ENCODE assay signal across 13 mouse cellular contexts in genomic region chr16:49798790-49799189, GRCm38 (mm10). TPM values are rescaled to one million over a fixed set of nuclear protein-coding genes. Genes with fewer than 3 reads are reported as not detected.
DNase-seq lines count a peak whose midpoint lies in the region; ATAC-seq lines count a peak whose summit lies in the region.
"Had no signal": no experiment of that assay in that cellular context is flagged by ENCODE, and none has a peak within 500 bp of the region (broad histone marks: within the 10 kb centered on the region; RNA-seq: fewer than 3 reads in every experiment).

No protein-coding gene starts in this region.

- no peak for ATAC-seq in heart, embryonic 12.5 days (ENCODE audit: insufficient number of reproducible peaks, low FRiP score)
- ATAC-seq in lung, embryonic 16.5 days (ENCODE audit: low read depth): 0 out of 2 replicates have a peak, but pooled peaks have one; percentile 19
- ATAC-seq in megakaryocyte progenitor cell, adult 5-6 weeks (replicated peaks; ENCODE audit: poor library complexity): peak; percentile 6
- ATAC-seq: intestine, embryonic 15.5 days; Patski had no signal

- no peaks in the 10 kb centered on the region for H3K36me3 ChIP-seq in heart, embryonic 12.5 days
- no peaks in the 10 kb centered on the region for H3K36me3 ChIP-seq in lung, embryonic 16.5 days (ENCODE audit: control insufficient read depth, insufficient read depth, low read length)
- H3K36me3 ChIP-seq: intestine, embryonic 15.5 days; midbrain, embryonic 12.5 days had no signal

- peaks cover 13% of the 10 kb centered on the region for H3K4me1 ChIP-seq in heart, embryonic 12.5 days (replicated peaks)
- H3K4me1 ChIP-seq in lung, embryonic 16.5 days (replicated peaks; ENCODE audit: control insufficient read depth, insufficient read depth, low read length): peaks cover 8% of the 10 kb centered on the region
- H3K4me1 ChIP-seq: intestine, embryonic 15.5 days had no signal

- H3K9ac ChIP-seq in heart, embryonic 12.5 days: no peak overlapping the region
- H3K9ac ChIP-seq in lung, embryonic 16.5 days (ENCODE audit: low read length): no peak overlapping the region
- H3K9ac ChIP-seq: intestine, embryonic 15.5 days; midbrain, embryonic 12.5 days had no signal

- no peak overlapping the region for H3K4me2 ChIP-seq in heart, embryonic 12.5 days
- H3K4me2 ChIP-seq in lung, embryonic 16.5 days (ENCODE audit: low read depth, low read length): no peak overlapping the region
- H3K4me2 ChIP-seq: intestine, embryonic 15.5 days; midbrain, embryonic 12.5 days had no signal

- H3K4me3 ChIP-seq in heart, embryonic 12.5 days: no peak overlapping the region
- no peak overlapping the region for H3K4me3 ChIP-seq in lung, embryonic 16.5 days (ENCODE audit: low read length)
- H3K4me3 ChIP-seq: intestine, embryonic 15.5 days; midbrain, embryonic 12.5 days had no signal

- H3K27me3 ChIP-seq in heart, embryonic 12.5 days (replicated peaks): no peaks in the 10 kb centered on the region
- no peaks in the 10 kb centered on the region for H3K27me3 ChIP-seq in lung, embryonic 16.5 days (ENCODE audit: control insufficient read depth, insufficient read depth, low read depth, low read length)
- H3K27me3 ChIP-seq: intestine, embryonic 15.5 days; midbrain, embryonic 12.5 days; Patski had no signal

- H3K9me3 ChIP-seq in heart, embryonic 12.5 days (replicated peaks): no peaks in the 10 kb centered on the region
- no peaks in the 10 kb centered on the region for H3K9me3 ChIP-seq in lung, embryonic 16.5 days (ENCODE audit: control insufficient read depth, low read length)
- H3K9me3 ChIP-seq: intestine, embryonic 15.5 days; midbrain, embryonic 12.5 days had no signal

- DNase-seq in heart, adult 11 months: peak; percentile 95
- no peak for DNase-seq in lung, postnatal 14 days
- peak; percentile 25 for DNase-seq in liver
- DNase-seq in embryo, embryonic 10.5 days (ENCODE audit: low spot score): no peak
- no peak for DNase-seq in natural killer cell, adult 2 months (ENCODE audit: low spot score in 2 of 2)
- DNase-seq: adrenal gland, postnatal 36 days; embryo, embryonic 11 days had no signal

- H3K27ac ChIP-seq in heart, embryonic 12.5 days (ENCODE audit: poor library complexity, severe bottlenecking): no peak overlapping the region
- peak overlapping the region; percentile 50; the same call in 1 of the 2 replicates for H3K27ac ChIP-seq in lung, embryonic 16.5 days (ENCODE audit: low read length)
- H3K27ac ChIP-seq: intestine, embryonic 15.5 days; midbrain, embryonic 12.5 days had no signal

- 50% methylated on average over 6 of the region's 6 CpGs for WGBS in heart, embryonic 12.5 days
- WGBS in lung, embryonic 16.5 days: 68% methylated on average over 6 of the region's 6 CpGs

RNA-seq across cellular contexts. Expression of gene Cd47, which starts 1.5 kb away (rescaled TPM):
- polyA plus RNA-seq in heart, embryonic 12.5 days (2016; fragmentation: Nextera tagmentation; extraction: Ambion mirVana): 60.0 and 63.3 TPM in 2 replicates
- polyA plus RNA-seq in lung, embryonic 16.5 days (2015; fragmentation: Nextera tagmentation; extraction: Ambion mirVana): 136 TPM in 2 replicates
- total RNA-seq in megakaryocyte progenitor cell, adult 5-6 weeks (2015): 435 and 460 TPM in 2 replicates
- total RNA-seq in megakaryocyte progenitor cell, adult 5-6 weeks (2017): 188 and 213 TPM in 2 replicates

Comparison
In these comparisons a context has a peak if more than half of its experiments do, and no peak if none do; other contexts are left out.
1. DNase-seq: peak in heart, adult 11 months (single experiment) and liver (single experiment); none in lung, postnatal 14 days (single experiment), embryo, embryonic 10.5 days (single experiment) and natural killer cell, adult 2 months (0 of 2).